Mouse (Mus musculus): ENCODE measurements around the gene Pla2g4b. TPM values are rescaled to one million over a fixed set of nuclear protein-coding genes. Genes with fewer than 3 reads are reported as not detected.

The Pla2g4b gene
- polyA plus RNA-seq, 1 experiment from 2014 or later, result 0.18 TPM

DNA sequence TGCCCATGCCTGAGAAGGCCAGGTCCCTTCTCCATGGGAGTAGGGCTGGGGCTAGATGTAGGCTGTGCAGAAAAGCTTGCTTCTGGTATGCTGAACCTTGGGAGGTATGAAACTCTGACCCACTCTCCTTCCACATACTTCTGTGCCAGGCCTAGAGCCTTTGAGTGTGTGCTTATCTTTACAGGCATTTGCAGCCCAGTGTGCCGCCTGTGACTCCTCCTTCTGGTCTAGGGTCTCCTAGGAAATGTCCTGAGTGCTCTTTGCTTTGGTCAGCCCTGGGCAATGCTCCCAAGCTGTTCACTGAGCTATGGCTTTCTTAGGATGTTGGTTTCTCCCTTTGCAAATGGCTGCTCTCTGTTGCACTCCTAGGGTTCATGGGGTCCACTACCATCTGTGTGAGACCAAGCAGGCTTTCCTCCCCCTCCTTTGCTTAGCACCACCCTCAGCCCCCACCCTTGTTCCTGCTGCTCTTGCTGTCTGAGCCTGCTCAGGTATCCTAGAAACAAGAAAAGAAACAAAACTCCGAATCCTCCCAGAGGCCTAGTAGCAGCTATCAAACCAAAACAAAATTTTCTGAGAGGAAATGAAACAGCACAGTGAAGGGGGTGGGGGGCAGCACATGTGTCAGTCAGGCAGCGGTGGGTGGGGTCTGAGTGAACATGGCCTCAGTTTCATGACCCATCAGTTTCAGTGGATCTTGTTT lies 32.2 kb upstream of the Pla2g4b start:
- peak overlapping the region; percentile 85 for H3K27ac ChIP-seq (ENCODE audit: low read length)
- H3K4me1 ChIP-seq (ENCODE audit: insufficient read depth, low read depth, low read length), result peaks cover 4% of the 10 kb centered on the region; the same call in 1 of the 2 replicates
- no peak overlapping the region for H3K4me3 ChIP-seq (ENCODE audit: low read depth, low read length)
- DNase-seq (ENCODE audit: low spot score), result peak; percentile 89
- no peaks in the 10 kb centered on the region for H3K27me3 ChIP-seq (replicated peaks; ENCODE audit: insufficient read depth, low read length)
- ATAC-seq, result peak; percentile 95
- H3K36me3 ChIP-seq (ENCODE audit: insufficient read depth, low read length), result no peaks in the 10 kb centered on the region; the same call in 1 of the 2 replicates
- TF ChIP-seq CTCF (IDR thresholded peaks at IDR 0.05), result no peak
- TF ChIP-seq EP300 (IDR thresholded peaks at IDR 0.05), result no peak
- 49% methylated on average over 3 of the region's 3 CpGs for WGBS
- H3K9me3 ChIP-seq (ENCODE audit: low read length), result no peaks in the 10 kb centered on the region
- no peak overlapping the region for H3K4me2 ChIP-seq (replicated peaks; ENCODE audit: low read depth, low read length)
- no peak overlapping the region for H3K9ac ChIP-seq (replicated peaks; ENCODE audit: low read depth)

DNA sequence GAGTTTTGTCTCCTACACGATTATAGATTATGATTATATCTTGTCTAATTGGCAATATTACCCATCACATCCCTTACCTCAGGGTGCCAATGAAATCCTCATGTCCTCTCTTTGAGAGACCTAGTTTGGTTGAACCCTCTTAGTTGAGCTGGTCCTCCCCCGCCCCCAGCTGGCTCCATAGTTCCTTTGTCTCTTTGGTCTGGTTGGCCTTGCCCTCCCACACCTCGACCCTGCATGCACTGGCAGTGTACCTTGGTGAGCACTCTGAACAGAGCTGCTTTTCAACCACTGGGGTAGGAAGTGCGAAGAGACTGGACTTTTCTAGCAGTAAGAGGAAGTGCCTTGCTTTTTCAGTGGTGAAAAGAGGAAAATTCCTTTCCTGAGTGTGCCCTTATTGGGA lies 31.3 kb upstream of the Pla2g4b start:
- no peak overlapping the region for H3K4me2 ChIP-seq (replicated peaks; ENCODE audit: low read depth, low read length)
- no peaks in the 10 kb centered on the region; the same call in 1 of the 2 replicates for H3K36me3 ChIP-seq (ENCODE audit: insufficient read depth, low read length)
- DNase-seq (ENCODE audit: low spot score) (no peak), ATAC-seq (no peak)
- no peaks in the 10 kb centered on the region; the same call in 1 of the 2 replicates for H3K4me1 ChIP-seq (ENCODE audit: insufficient read depth, low read depth, low read length)
- no peaks in the 10 kb centered on the region for H3K9me3 ChIP-seq (ENCODE audit: low read length)
- peak overlapping the region; percentile 85 for H3K27ac ChIP-seq (ENCODE audit: low read length)
- 69% methylated on average over 4 of the region's 4 CpGs for WGBS
- H3K4me3 ChIP-seq (ENCODE audit: low read depth, low read length), result no peak overlapping the region
- no peaks in the 10 kb centered on the region for H3K27me3 ChIP-seq (replicated peaks; ENCODE audit: insufficient read depth, low read length)
- no peak overlapping the region for H3K9ac ChIP-seq (replicated peaks; ENCODE audit: low read depth)
- TF ChIP-seq EP300 (IDR thresholded peaks at IDR 0.05), result no peak
- TF ChIP-seq CTCF (IDR thresholded peaks at IDR 0.05), result no peak

DNA sequence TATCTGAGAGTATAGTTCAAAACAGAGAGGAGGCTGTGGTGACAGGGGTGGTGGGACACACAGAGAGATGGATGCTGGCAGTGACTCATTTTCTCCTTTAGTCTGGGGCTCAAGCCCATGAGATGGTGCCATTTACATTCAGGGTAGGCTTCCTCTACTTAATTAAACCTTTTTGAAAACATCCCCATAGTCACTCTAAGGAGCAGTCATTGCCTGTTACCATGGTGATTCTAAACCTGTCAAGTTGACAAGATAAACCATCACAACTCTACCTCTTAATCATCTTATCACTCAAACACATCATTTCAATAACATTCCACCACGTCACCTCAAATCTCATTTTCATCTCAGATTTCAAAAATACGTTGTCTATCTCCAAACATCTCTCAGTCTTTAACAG lies 29.2 kb upstream of the Pla2g4b start:
- no peak for TF ChIP-seq EP300 (IDR thresholded peaks at IDR 0.05)
- no peak for ATAC-seq
- 78% methylated on average over 2 of the region's 2 CpGs for WGBS

DNA sequence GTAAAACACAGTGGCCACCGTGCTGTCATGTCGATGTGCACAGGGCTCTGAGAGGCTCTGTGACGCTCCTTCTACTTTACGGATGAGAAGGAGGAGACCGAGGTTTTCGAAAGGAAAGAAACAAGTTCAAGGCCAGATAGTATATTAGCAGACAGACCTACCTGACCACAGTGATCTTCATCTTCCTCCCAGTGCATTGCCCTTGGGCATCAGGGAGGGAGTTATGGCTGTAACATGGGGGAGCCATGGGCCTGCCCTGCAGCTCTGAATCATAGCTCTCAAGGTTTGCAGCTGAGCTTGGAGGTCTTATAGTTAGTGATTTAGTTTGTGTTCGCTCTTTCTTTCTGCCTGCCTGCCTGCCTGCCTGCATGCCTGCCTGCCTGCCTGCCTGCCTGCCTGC lies 26.5 kb upstream of the Pla2g4b start:
- H3K27me3 ChIP-seq (replicated peaks; ENCODE audit: insufficient read depth, low read length), result no peaks in the 10 kb centered on the region
- H3K9ac ChIP-seq (replicated peaks; ENCODE audit: low read depth), result no peak overlapping the region
- H3K4me2 ChIP-seq (replicated peaks; ENCODE audit: low read depth, low read length), result no peak overlapping the region
- ATAC-seq (no peak), DNase-seq (ENCODE audit: low spot score) (no peak)
- no peak overlapping the region for H3K4me3 ChIP-seq (ENCODE audit: low read depth, low read length)
- TF ChIP-seq EP300 (IDR thresholded peaks at IDR 0.05) (no peak), CTCF (IDR thresholded peaks at IDR 0.05) (no peak)
- no peaks in the 10 kb centered on the region for H3K9me3 ChIP-seq (ENCODE audit: low read length)
- no peak overlapping the region for H3K27ac ChIP-seq (ENCODE audit: low read length)
- WGBS, result 92% methylated on average over 7 of the region's 7 CpGs
- H3K4me1 ChIP-seq (ENCODE audit: insufficient read depth, low read depth, low read length), result no peaks in the 10 kb centered on the region; the same call in 1 of the 2 replicates
- no peaks in the 10 kb centered on the region; the same call in 1 of the 2 replicates for H3K36me3 ChIP-seq (ENCODE audit: insufficient read depth, low read length)

More for the DNA sequence above, 29.2 kb upstream of the Pla2g4b start:
- Histone ChIP-seq H3K9me3 (ENCODE audit: low read length) (no peaks in the 10 kb centered on the region), H3K27ac (ENCODE audit: low read length) (no peak overlapping the region), H3K36me3 (ENCODE audit: insufficient read depth, low read length) (no peaks in the 10 kb centered on the region; the same call in 1 of the 2 replicates), H3K4me1 (ENCODE audit: insufficient read depth, low read depth, low read length) (no peaks in the 10 kb centered on the region; the same call in 1 of the 2 replicates), H3K27me3 (replicated peaks; ENCODE audit: insufficient read depth, low read length) (no peaks in the 10 kb centered on the region), H3K9ac (replicated peaks; ENCODE audit: low read depth) (no peak overlapping the region), H3K4me3 (ENCODE audit: low read depth, low read length) (no peak overlapping the region), H3K4me2 (replicated peaks; ENCODE audit: low read depth, low read length) (no peak overlapping the region)
- no peak for DNase-seq (ENCODE audit: low spot score)

DNA sequence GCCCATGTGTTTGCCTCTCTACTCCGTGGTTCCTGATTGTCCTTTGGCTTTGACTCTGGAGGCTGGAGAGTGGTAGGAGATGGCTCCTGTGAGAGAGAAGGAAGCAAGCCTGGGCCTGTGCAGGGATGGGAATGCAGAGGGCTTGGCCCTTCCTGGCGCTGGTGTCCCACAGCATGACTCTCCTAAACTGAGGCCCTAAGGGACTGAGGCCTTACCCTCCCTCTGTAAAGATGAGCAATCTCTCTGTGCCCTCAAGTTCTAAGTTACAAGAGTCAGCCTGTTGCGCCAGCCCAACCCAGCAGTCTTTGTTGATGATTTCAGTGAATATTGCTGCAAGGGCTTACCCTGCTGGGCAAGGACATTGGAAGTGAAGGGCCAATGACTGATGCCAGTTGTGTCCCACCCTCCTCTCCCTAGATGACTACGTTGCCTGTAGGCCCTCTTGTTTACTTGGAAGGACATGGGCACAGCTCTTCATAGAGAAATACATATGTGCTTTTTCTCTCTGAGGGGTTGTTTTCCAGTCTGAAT lies 25.5 kb upstream of the Pla2g4b start:
- H3K4me3 ChIP-seq (ENCODE audit: low read depth, low read length), result no peak overlapping the region
- WGBS, result 58% methylated on average over 4 of the region's 4 CpGs
- H3K9ac ChIP-seq (replicated peaks; ENCODE audit: low read depth), result no peak overlapping the region
- DNase-seq (ENCODE audit: low spot score) (peak; percentile 31), ATAC-seq (peak; percentile 36; the same call in 1 of the 2 replicates)
- H3K4me1 ChIP-seq (ENCODE audit: insufficient read depth, low read depth, low read length), result no peaks in the 10 kb centered on the region
- no peaks in the 10 kb centered on the region for H3K9me3 ChIP-seq (ENCODE audit: low read length)
- no peaks in the 10 kb centered on the region; the same call in 1 of the 2 replicates for H3K36me3 ChIP-seq (ENCODE audit: insufficient read depth, low read length)
- no peak overlapping the region for H3K4me2 ChIP-seq (replicated peaks; ENCODE audit: low read depth, low read length)
- TF ChIP-seq EP300 (IDR thresholded peaks at IDR 0.05) (no peak), CTCF (IDR thresholded peaks at IDR 0.05) (no peak)
- H3K27ac ChIP-seq (ENCODE audit: low read length), result peak overlapping the region; percentile 62
- no peaks in the 10 kb centered on the region for H3K27me3 ChIP-seq (replicated peaks; ENCODE audit: insufficient read depth, low read length)

DNA sequence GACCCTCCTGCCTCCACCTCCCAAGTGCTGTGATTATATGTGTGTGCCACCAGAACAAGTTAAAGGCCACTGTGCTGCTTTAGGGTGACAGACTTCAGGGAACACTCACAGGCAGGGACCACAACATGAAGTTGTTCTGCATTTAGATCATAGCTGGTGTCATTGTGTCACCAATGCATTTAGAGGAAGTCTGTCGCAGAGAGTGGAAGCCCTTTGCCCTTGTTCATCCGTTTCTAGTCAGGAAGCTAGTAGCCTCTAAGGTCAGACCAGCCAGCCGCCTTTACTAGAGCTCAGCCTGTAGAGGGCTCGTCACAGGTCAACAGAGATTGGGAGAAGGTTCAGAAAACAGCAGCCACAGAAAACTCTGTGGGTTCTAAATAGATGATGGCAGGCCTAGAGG lies 24.5 kb upstream of the Pla2g4b start:
- H3K27me3 ChIP-seq (replicated peaks; ENCODE audit: insufficient read depth, low read length), result no peaks in the 10 kb centered on the region
- TF ChIP-seq CTCF (IDR thresholded peaks at IDR 0.05), result no peak
- H3K9ac ChIP-seq (replicated peaks; ENCODE audit: low read depth), result no peak overlapping the region
- no peak overlapping the region for H3K4me3 ChIP-seq (ENCODE audit: low read depth, low read length)
- H3K9me3 ChIP-seq (ENCODE audit: low read length), result no peaks in the 10 kb centered on the region
- WGBS, result 39% methylated on average over 4 of the region's 4 CpGs
- H3K4me1 ChIP-seq (ENCODE audit: insufficient read depth, low read depth, low read length), result no peaks in the 10 kb centered on the region
- no peak overlapping the region for H3K4me2 ChIP-seq (replicated peaks; ENCODE audit: low read depth, low read length)
- H3K36me3 ChIP-seq (ENCODE audit: insufficient read depth, low read length), result no peaks in the 10 kb centered on the region; the same call in 1 of the 2 replicates
- ATAC-seq (peak; percentile 61), DNase-seq (ENCODE audit: low spot score) (peak; percentile 63)
- H3K27ac ChIP-seq (ENCODE audit: low read length), result no peak overlapping the region
